Mouse (Mus musculus) heart, embryonic 10.5 days (tissue): ENCODE measurements around the gene Nell1. TPM values are rescaled to one million over a fixed set of nuclear protein-coding genes. Genes with fewer than 3 reads are reported as not detected.

ENCODE experiments used
- DNase-seq: peaks from one replicate; pipeline ENCODE4 v3.0.0-alpha.2; 2017; ENCODE audit warnings: low spot score
- H3K27ac ChIP-seq: fragments of 300-500 bp; sonication (generic); 2 replicates; pipeline ENCODE4 v1.5.1; 2016; ENCODE audit warnings: mild to moderate bottlenecking
- H3K27me3 ChIP-seq: fragments of 300-500 bp; sonication (generic); 2 replicates; pipeline ENCODE4 v1.6.1; 2016; ENCODE audit warnings: mild to moderate bottlenecking; ENCODE audit not compliant: poor library complexity, insufficient read depth, severe bottlenecking
- H3K36me3 ChIP-seq: fragments of 300-500 bp; sonication (generic); 2 replicates; pipeline ENCODE4 v1.6.1; 2016; ENCODE audit warnings: mild to moderate bottlenecking, moderate library complexity
- H3K4me1 ChIP-seq: fragments of 300-500 bp; sonication (generic); 2 replicates; pipeline ENCODE4 v1.6.1; 2016; ENCODE audit warnings: mild to moderate bottlenecking
- H3K4me3 ChIP-seq: fragments of 300-500 bp; sonication (generic); 2 replicates; pipeline ENCODE4 v1.5.1; 2016; ENCODE audit warnings: mild to moderate bottlenecking, moderate library complexity
- H3K9me3 ChIP-seq: fragments of 300-500 bp; sonication (generic); 2 replicates; pipeline ENCODE4 v1.6.1; 2016; ENCODE audit warnings: mild to moderate bottlenecking, moderate library complexity
- WGBS: fragments of 180-500 bp; shearing (Covaris S2); methylation state at CpG from one replicate; pipeline ENCODE4 v1.1.7; 2016; 5-methylcytosine and 5-hydroxymethylcytosine counted together
- polyA plus RNA-seq: library from polyadenylated mRNA; unstranded; fragments of >200 nt; fragmentation: Nextera tagmentation; extraction: Ambion mirVana; gene quantifications from 2 replicates; pipeline ENCODE4 v1.2.1, GENCODE M21; 2016

Nell1 gene
- polyA plus RNA-seq, 1 experiment from 2014 or later: 2.4 TPM

- H3K27me3 ChIP-seq: no peaks in the 10 kb centered on the region
- H3K27ac ChIP-seq: no peak overlapping the region
- WGBS: 77% methylated on average over 2 of the region's 2 CpGs
- H3K9me3 ChIP-seq: no peaks in the 10 kb centered on the region
- no peaks in the 10 kb centered on the region for H3K36me3 ChIP-seq
- no peak overlapping the region for H3K4me3 ChIP-seq
- no peak for DNase-seq
- H3K4me1 ChIP-seq: no peaks in the 10 kb centered on the region
These were observed 252.0 kb downstream of the Nell1 start for GRCm38 (mm10) chr7:50226621-50227020.

GRCm38 (mm10) chr7:50228273-50228672 is 253.6 kb downstream of the Nell1 start:
- 75% methylated on average over 4 of the region's 4 CpGs for WGBS
- no peak overlapping the region for H3K4me3 ChIP-seq
- H3K36me3 ChIP-seq: no peaks in the 10 kb centered on the region

GRCm38 (mm10) chr7:50241213-50241612 is 266.5 kb downstream of the Nell1 start:
- H3K4me1 ChIP-seq: no peaks in the 10 kb centered on the region
- H3K4me3 ChIP-seq: no peak overlapping the region
- no peaks in the 10 kb centered on the region for H3K36me3 ChIP-seq
- DNase-seq: no peak
- no peak overlapping the region for H3K27ac ChIP-seq
- no peaks in the 10 kb centered on the region for H3K27me3 ChIP-seq
- H3K9me3 ChIP-seq: peaks cover 4% of the 10 kb centered on the region; the same call in 1 of the 2 replicates
- 84% methylated on average over 4 of the region's 4 CpGs for WGBS

More at GRCm38 (mm10) chr7:50228273-50228672, 253.6 kb downstream of the Nell1 start:
- Histone ChIP-seq H3K4me1 (no peaks in the 10 kb centered on the region), H3K27me3 (no peaks in the 10 kb centered on the region), H3K9me3 (no peaks in the 10 kb centered on the region), H3K27ac (no peak overlapping the region)
- no peak for DNase-seq

DNA sequence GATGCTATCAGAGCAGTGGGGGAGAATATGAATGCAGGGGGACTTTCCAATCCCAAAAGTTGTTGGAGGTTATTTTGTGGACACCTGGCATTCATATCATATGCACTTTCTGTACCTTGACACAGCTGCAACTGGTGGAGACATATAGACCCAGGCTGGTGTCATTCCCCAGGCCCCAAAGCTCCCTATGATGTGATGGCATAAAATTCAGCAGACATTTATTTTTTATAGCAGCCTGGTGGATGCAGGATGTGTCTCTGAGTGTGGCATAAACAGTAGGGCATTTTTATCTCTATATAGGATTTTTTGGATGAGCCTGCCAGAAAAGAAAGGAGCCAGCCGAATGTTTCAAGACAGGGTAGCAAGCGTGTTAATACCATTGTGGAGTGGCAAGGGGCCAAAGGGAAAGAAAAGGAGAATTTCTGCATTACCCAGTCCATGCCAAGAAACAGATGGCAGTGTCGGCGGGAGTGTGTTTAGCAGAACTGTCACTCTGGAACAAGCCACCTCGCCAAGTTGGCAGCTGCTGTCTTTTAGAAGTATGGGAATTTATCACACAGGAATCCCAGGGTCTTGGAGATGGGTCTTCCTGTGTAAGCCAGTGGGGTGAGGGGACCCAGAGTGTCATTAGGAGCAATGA is 267.1 kb downstream of the Nell1 start:
- 77% methylated on average over 5 of the region's 5 CpGs for WGBS

GRCm38 (mm10) chr7:50253166-50253565 is 278.5 kb downstream of the Nell1 start:
- WGBS: 70% methylated on average over 3 of the region's 3 CpGs
- H3K36me3 ChIP-seq: no peaks in the 10 kb centered on the region
- no peaks in the 10 kb centered on the region for H3K4me1 ChIP-seq
- H3K9me3 ChIP-seq: no peaks in the 10 kb centered on the region
- H3K4me3 ChIP-seq: no peak overlapping the region
- no peaks in the 10 kb centered on the region for H3K27me3 ChIP-seq
- no peak overlapping the region for H3K27ac ChIP-seq
- no peak for DNase-seq

More for the DNA sequence above, 267.1 kb downstream of the Nell1 start:
- H3K4me1 ChIP-seq: no peaks in the 10 kb centered on the region
- no peaks in the 10 kb centered on the region for H3K27me3 ChIP-seq
- DNase-seq: no peak
- peaks cover 4% of the 10 kb centered on the region; the same call in 1 of the 2 replicates for H3K9me3 ChIP-seq
- H3K4me3 ChIP-seq: no peak overlapping the region
- no peak overlapping the region for H3K27ac ChIP-seq
- no peaks in the 10 kb centered on the region for H3K36me3 ChIP-seq

- Histone ChIP-seq H3K36me3 (no peaks in the 10 kb centered on the region), H3K4me3 (no peak overlapping the region), H3K4me1 (no peaks in the 10 kb centered on the region), H3K27ac (no peak overlapping the region), H3K9me3 (no peaks in the 10 kb centered on the region), H3K27me3 (no peaks in the 10 kb centered on the region)
- DNase-seq: peak; percentile 56
- WGBS: 68% methylated on average over 3 of the region's 3 CpGs
These were observed 285.4 kb downstream of the Nell1 start for GRCm38 (mm10) chr7:50260016-50260415.

DNA sequence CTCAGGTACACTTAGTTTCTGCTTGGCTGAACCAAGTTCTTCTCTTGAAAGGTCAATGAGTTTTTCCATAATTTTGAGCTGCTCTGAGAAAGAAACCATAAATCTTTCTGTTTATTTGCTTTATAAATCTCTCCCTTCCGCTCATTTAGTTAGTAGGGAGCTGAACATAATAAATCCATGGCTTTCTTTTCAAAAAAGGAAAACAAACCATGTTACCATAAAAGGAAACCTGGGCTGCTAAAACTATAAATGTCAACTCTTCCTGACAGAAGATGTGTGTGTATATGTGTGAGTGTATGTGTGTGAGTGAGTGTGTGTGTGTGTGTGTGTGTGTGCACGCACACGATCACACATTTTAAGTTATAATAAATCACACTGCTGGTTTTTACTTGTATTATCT is 320.8 kb downstream of the Nell1 start:
- H3K4me3 ChIP-seq: no peak overlapping the region
- no peaks in the 10 kb centered on the region for H3K36me3 ChIP-seq
- H3K4me1 ChIP-seq: no peaks in the 10 kb centered on the region
- H3K27me3 ChIP-seq: no peaks in the 10 kb centered on the region
- DNase-seq: no peak
- 89% methylated on average over 3 of the region's 3 CpGs for WGBS
- H3K9me3 ChIP-seq: no peaks in the 10 kb centered on the region
- no peak overlapping the region for H3K27ac ChIP-seq

DNA sequence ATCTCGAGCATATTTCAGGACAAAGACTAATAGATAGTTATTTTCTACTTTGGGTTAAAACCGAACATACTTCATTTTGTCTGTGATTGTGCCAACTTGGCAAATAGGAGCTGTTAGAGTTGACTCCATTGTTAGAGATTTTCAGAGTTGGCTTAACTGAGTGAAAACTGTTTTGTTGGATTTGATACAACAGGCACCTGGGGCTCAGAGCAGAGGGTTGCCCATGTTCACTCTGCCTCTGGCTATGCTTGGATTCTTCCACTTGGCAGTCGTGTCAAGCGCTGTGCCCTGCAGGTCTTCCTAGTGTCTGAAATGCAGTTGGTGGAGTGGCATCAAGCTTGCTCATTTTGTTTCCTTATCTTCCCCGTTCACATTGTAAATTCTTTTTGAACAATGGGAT is 363.6 kb downstream of the Nell1 start:
- Histone ChIP-seq H3K4me1 (no peaks in the 10 kb centered on the region), H3K36me3 (no peaks in the 10 kb centered on the region), H3K9me3 (no peaks in the 10 kb centered on the region), H3K4me3 (no peak overlapping the region), H3K27me3 (no peaks in the 10 kb centered on the region), H3K27ac (no peak overlapping the region)
- no peak for DNase-seq
- WGBS: 81% methylated on average over 5 of the region's 5 CpGs

DNA sequence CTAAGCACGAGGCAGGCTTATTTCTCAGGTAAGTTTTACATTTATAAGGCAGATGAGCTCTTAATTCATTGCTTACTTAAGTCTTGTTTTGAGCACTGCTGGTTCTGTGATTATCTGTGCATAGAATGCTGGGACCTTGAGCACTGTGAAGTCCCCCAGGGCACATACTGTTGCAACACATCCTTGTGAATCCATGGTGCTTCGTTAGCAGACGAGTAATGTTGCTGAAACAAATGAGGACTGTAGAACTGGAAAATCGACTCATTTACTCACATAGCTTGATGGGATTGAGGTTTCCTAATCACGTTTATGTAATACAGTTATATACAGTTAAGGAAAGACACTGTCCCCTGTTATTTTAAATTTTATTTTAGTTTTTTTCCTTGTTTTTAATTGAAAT is 364.1 kb downstream of the Nell1 start:
- H3K4me3 ChIP-seq: no peak overlapping the region
- H3K4me1 ChIP-seq: no peaks in the 10 kb centered on the region
- no peak for DNase-seq

GRCm38 (mm10) chr7:50351564-50351963 is 376.9 kb downstream of the Nell1 start:
- Histone ChIP-seq H3K36me3 (no peaks in the 10 kb centered on the region), H3K9me3 (no peaks in the 10 kb centered on the region), H3K4me1 (no peaks in the 10 kb centered on the region), H3K27me3 (no peaks in the 10 kb centered on the region), H3K27ac (no peak overlapping the region), H3K4me3 (no peak overlapping the region)
- WGBS: 65% methylated on average over 2 of the region's 2 CpGs
- DNase-seq: no peak

More for the DNA sequence above, 364.1 kb downstream of the Nell1 start:
- WGBS: 71% methylated on average over 5 of the region's 5 CpGs
- H3K9me3 ChIP-seq: no peaks in the 10 kb centered on the region
- H3K27ac ChIP-seq: no peak overlapping the region
- no peaks in the 10 kb centered on the region for H3K36me3 ChIP-seq
- no peaks in the 10 kb centered on the region for H3K27me3 ChIP-seq

GRCm38 (mm10) chr7:50357213-50357612 is 382.5 kb downstream of the Nell1 start:
- Histone ChIP-seq H3K9me3 (no peaks in the 10 kb centered on the region), H3K27ac (no peak overlapping the region), H3K4me1 (no peaks in the 10 kb centered on the region), H3K27me3 (no peaks in the 10 kb centered on the region), H3K36me3 (no peaks in the 10 kb centered on the region), H3K4me3 (no peak overlapping the region)
- WGBS: 24% methylated on average over 2 of the region's 2 CpGs
- DNase-seq: no peak

DNA sequence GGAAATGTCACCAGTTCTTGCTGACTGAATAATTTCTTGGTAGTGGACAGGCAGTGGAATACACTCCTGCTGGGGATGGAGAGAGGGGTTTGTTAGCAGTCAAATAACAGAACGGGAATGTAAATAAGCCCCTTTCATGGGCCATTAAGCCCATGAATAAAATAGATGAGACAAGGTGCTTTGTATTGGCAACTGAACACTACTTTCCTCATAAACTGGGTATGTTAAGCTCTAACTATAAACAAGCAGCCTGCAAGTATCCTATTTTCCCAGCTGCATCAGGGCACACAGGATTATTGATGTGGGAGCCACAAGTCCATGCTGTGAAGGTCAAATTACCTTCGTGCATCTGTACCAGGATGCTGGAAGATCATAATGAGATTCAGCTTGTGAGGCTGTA is 387.4 kb downstream of the Nell1 start:
- DNase-seq: no peak

DNA sequence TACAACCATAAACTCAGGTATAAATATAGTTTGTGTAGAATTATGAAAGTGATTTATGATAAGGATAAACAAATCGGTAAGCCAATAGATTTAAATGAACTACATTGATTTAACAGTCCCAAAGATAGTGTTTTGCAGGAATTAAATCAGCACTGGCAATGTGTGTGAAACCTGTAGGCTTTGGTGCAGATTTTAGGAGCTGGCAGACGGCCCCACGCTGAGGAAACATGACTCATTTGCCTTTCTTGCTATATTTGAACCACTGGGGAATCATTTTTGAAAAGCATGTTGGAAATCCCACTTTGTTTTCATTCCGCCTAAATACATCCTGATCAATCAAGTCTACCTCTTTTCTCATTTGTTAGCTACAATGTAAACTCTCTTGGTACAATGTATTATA is 400.2 kb downstream of the Nell1 start:
- Histone ChIP-seq H3K36me3 (no peaks in the 10 kb centered on the region), H3K27ac (no peak overlapping the region), H3K9me3 (no peaks in the 10 kb centered on the region), H3K27me3 (no peaks in the 10 kb centered on the region), H3K4me1 (no peaks in the 10 kb centered on the region), H3K4me3 (no peak overlapping the region)
- no peak for DNase-seq
- 78% methylated on average over 4 of the region's 4 CpGs for WGBS

More for the DNA sequence above, 387.4 kb downstream of the Nell1 start:
- H3K27me3 ChIP-seq: no peaks in the 10 kb centered on the region
- no peaks in the 10 kb centered on the region for H3K4me1 ChIP-seq
- no peaks in the 10 kb centered on the region for H3K36me3 ChIP-seq
- no peak overlapping the region for H3K27ac ChIP-seq
- no peak overlapping the region for H3K4me3 ChIP-seq
- WGBS: 65% methylated on average over 2 of the region's 2 CpGs
- H3K9me3 ChIP-seq: no peaks in the 10 kb centered on the region

- Histone ChIP-seq H3K9me3 (no peaks in the 10 kb centered on the region), H3K4me3 (no peak overlapping the region), H3K4me1 (no peaks in the 10 kb centered on the region), H3K36me3 (no peaks in the 10 kb centered on the region), H3K27ac (no peak overlapping the region), H3K27me3 (no peaks in the 10 kb centered on the region)
- DNase-seq: no peak
- 86% methylated on average over 2 of the region's 2 CpGs for WGBS
These were observed 435.8 kb downstream of the Nell1 start for GRCm38 (mm10) chr7:50410421-50410820.
